Mouse (Mus musculus) liver, postnatal 0 days (tissue): ENCODE measurements at regions not wholly inside any gene's neighbourhood (a gene's known extent, or its start where the extent isn't known, plus 50 kb on each side); places are given as distances from the start of the nearest gene placed in this dataset.

Source experiments
- CTCF ChIP-seq: sonication (generic); IDR thresholded peaks from 2 replicates; pipeline ENCODE4 v1.5.1; 2016; ENCODE audit warnings: antibody characterized with exemption, low read depth
- EP300 ChIP-seq: IDR thresholded peaks from 2 replicates; pipeline ENCODE4 v1.6.1; 2016; ENCODE audit warnings: antibody characterized with exemption, low read depth, mild to moderate bottlenecking

- no peak for TF ChIP-seq CTCF
- TF ChIP-seq EP300 = no peak
Observed at GRCm38 (mm10) chr14:46005307-46005706, 347.4 kb upstream of the Ddhd1 start.
